In the genomic region with DNA sequence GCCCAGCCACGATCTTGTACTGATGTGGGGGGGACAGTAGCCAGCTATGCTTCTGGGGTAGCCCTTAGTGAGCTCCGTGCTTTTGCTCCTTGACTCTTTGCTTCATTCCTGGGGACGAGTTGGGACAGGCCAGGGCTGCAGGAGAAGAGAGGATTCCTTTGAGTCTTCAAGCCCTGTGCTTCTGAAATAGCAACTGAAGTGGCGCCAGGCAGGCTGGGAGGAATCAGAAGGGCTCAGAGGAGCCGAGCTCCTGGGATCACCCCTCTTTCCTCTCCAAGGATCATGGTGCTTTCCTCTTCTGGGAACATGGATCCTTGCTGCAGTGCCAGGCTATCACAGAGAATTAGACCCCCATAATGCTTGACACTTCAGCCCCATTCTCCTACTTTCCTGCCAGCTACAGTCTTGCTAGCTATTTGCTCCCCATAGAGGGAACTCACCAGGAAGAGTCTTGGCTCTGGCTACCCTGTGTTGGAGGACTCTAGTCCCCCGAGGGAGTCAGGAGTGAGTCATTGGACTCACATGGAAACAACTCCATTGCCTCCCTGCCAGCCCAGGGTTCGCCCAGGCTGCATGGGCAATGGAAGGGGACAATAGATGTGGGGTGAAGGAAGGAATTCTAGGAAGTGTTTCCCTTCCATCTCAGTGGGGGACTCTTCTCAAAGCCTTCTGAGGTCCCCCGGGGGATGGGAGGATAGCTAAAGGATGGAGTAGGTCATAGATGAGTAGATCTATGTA, we compare ENCODE assay signal across 25 mouse cellular contexts. TPM values are rescaled to one million over a fixed set of nuclear protein-coding genes. Genes with fewer than 3 reads are reported as not detected.
DNase-seq lines count a peak whose midpoint lies in the region; ATAC-seq lines count a peak whose summit lies in the region.
"Had no signal": no experiment of that assay in that cellular context is flagged by ENCODE, and none has a peak within 500 bp of the region (broad histone marks: within the 10 kb centered on the region; RNA-seq: fewer than 3 reads in every experiment).

No protein-coding gene starts in this region.

- H3K27me3 ChIP-seq in heart, embryonic 10.5 days (ENCODE audit: insufficient read depth, poor library complexity, severe bottlenecking), result no peaks in the 10 kb centered on the region
- H3K27me3 ChIP-seq in embryonic facial prominence, embryonic 15.5 days, result no peaks in the 10 kb centered on the region
- H3K27me3 ChIP-seq: forebrain, embryonic 12.5 days; liver, embryonic 13.5 days; neural tube, embryonic 12.5 days had no signal

- no peak overlapping the region for H3K4me2 ChIP-seq in embryonic facial prominence, embryonic 15.5 days (replicated peaks)
- H3K4me2 ChIP-seq: forebrain, embryonic 12.5 days; liver, embryonic 13.5 days; neural tube, embryonic 12.5 days had no signal

- H3K27ac ChIP-seq in heart, embryonic 10.5 days, result 0 out of 2 replicates have a peak overlapping the region, but pooled peaks have one; percentile 4
- peak overlapping the region; percentile 68 for H3K27ac ChIP-seq in embryonic facial prominence, embryonic 15.5 days (replicated peaks)
- H3K27ac ChIP-seq: forebrain, embryonic 12.5 days; liver, embryonic 13.5 days; neural tube, embryonic 12.5 days had no signal

- 0 out of 2 replicates have a peak, but pooled peaks cover 14% of the 10 kb centered on the region for H3K4me1 ChIP-seq in heart, embryonic 10.5 days
- H3K4me1 ChIP-seq in embryonic facial prominence, embryonic 15.5 days, result peaks cover 62% of the 10 kb centered on the region

- no peaks in the 10 kb centered on the region for H3K9me3 ChIP-seq in heart, embryonic 10.5 days
- H3K9me3 ChIP-seq in embryonic facial prominence, embryonic 15.5 days (replicated peaks), result no peaks in the 10 kb centered on the region
- H3K9me3 ChIP-seq: forebrain, embryonic 12.5 days; liver, embryonic 13.5 days; neural tube, embryonic 12.5 days had no signal

- peak; percentile 51 for DNase-seq in adrenal gland, postnatal 10 days
- DNase-seq in adrenal gland, adult 2 months, result no peak
- peak; percentile 67 for DNase-seq in heart, embryonic 10.5 days (ENCODE audit: low spot score)
- DNase-seq in heart, postnatal 4 days, result no peak
- DNase-seq in skeletal muscle tissue, adult 2 months (ENCODE audit: low read depth, low spot score), result peak; percentile 63
- DNase-seq in spleen, postnatal 10 days (ENCODE audit: low spot score in 2 of 2), result no peak
- DNase-seq: cerebellum, postnatal 25 days; kidney, adult 2 months; kidney, postnatal 25 days; liver, embryonic 13.5 days; thymus, postnatal 25 days had no signal

- no peak overlapping the region for H3K9ac ChIP-seq in embryonic facial prominence, embryonic 15.5 days
- H3K9ac ChIP-seq: forebrain, embryonic 12.5 days; liver, embryonic 13.5 days; neural tube, embryonic 12.5 days had no signal

- WGBS in heart, embryonic 10.5 days, result 64% methylated on average over 8 of the region's 8 CpGs
- 62% methylated on average over 8 of the region's 8 CpGs for WGBS in embryonic facial prominence, embryonic 15.5 days

- H3K4me3 ChIP-seq in heart, embryonic 10.5 days, result no peak overlapping the region
- H3K4me3 ChIP-seq in embryonic facial prominence, embryonic 15.5 days (replicated peaks), result no peak overlapping the region
- H3K4me3 ChIP-seq: forebrain, embryonic 12.5 days; liver, embryonic 13.5 days; neural tube, embryonic 12.5 days had no signal

- ATAC-seq in embryonic facial prominence, embryonic 15.5 days (ENCODE audit: insufficient number of reproducible peaks, low FRiP score, low TSS enrichment, low read depth), result no peak
- ATAC-seq in erythroid progenitor cell, adult 5-6 weeks (replicated peaks; ENCODE audit: low FRiP score, poor library complexity, severe bottlenecking), result no peak
- ATAC-seq: midbrain, embryonic 16.5 days had no signal

- no peaks in the 10 kb centered on the region for H3K36me3 ChIP-seq in heart, embryonic 10.5 days
- no peaks in the 10 kb centered on the region for H3K36me3 ChIP-seq in embryonic facial prominence, embryonic 15.5 days
- H3K36me3 ChIP-seq: forebrain, embryonic 12.5 days; liver, embryonic 13.5 days; neural tube, embryonic 12.5 days had no signal

RNA-seq across cellular contexts. Expression of gene Gm42674, which starts 1.1 kb away (rescaled TPM):
- total RNA-seq in adrenal gland, postnatal 10 days (2021), result not detected
- not detected for total RNA-seq in adrenal gland, adult 2 months (2021)
- not detected in 2 replicates for polyA plus RNA-seq in adrenal gland, adult 2 months (2012; rRNA removed)
- polyA plus RNA-seq in heart, embryonic 10.5 days (2016; fragmentation: Nextera tagmentation; extraction: Ambion mirVana), result not detected in 2 replicates
- not detected for total RNA-seq in heart, postnatal 4 days (2021)
- not detected in 2 replicates for polyA plus RNA-seq in embryonic facial prominence, embryonic 15.5 days (2015; fragmentation: Nextera tagmentation; extraction: Ambion mirVana)
- not detected in 2 replicates for total RNA-seq in erythroid progenitor cell, adult 5-6 weeks (2015; ENCODE audit: low replicate concordance)
- not detected in 2 replicates for total RNA-seq in erythroid progenitor cell, adult 5-6 weeks (2017; ENCODE audit: low replicate concordance)
- total RNA-seq: adrenal gland, postnatal 4 days; gastrocnemius, adult 8-10 months; heart, postnatal 10 days; layer of hippocampus, postnatal 25 days; left cerebral cortex, postnatal 25 days; megakaryocyte progenitor cell, adult 5-6 weeks had no signal
- polyA plus RNA-seq: embryonic facial prominence, embryonic 11.5 days; forebrain, embryonic 12.5 days; kidney, adult 2 months; liver, embryonic 13.5 days; lung, embryonic 16.5 days; midbrain, embryonic 16.5 days; neural tube, embryonic 12.5 days; stomach, embryonic 16.5 days had no signal

RNA-seq across cellular contexts. Expression of gene S100a4, which starts 2.9 kb away (rescaled TPM):
- 10 to 100 TPM; 16.9 to 18.5 TPM for total RNA-seq in adrenal gland, postnatal 10 days (2021)
- total RNA-seq in adrenal gland, adult 2 months (2021), result 10 to 100 TPM in 1 of 2 experiments, 1 to 10 TPM in 1; 3.1 to 20.7 TPM
- polyA plus RNA-seq in adrenal gland, adult 2 months (2012; rRNA removed), result 0.88 and 1.0 TPM in 2 replicates
- polyA plus RNA-seq in heart, embryonic 10.5 days (2016; fragmentation: Nextera tagmentation; extraction: Ambion mirVana), result 0.30 and 0.43 TPM in 2 replicates
- total RNA-seq in heart, postnatal 4 days (2021), result 1 to 10 TPM; 7.6 to 9.5 TPM
- polyA plus RNA-seq in embryonic facial prominence, embryonic 15.5 days (2015; fragmentation: Nextera tagmentation; extraction: Ambion mirVana), result 24.9 and 31.5 TPM in 2 replicates
- 36.9 and 83.6 TPM in 2 replicates for total RNA-seq in erythroid progenitor cell, adult 5-6 weeks (2015; ENCODE audit: low replicate concordance)
- 29.4 and 37.4 TPM in 2 replicates for total RNA-seq in erythroid progenitor cell, adult 5-6 weeks (2017; ENCODE audit: low replicate concordance)
- polyA plus RNA-seq: midbrain, embryonic 16.5 days had no signal

RNA-seq across cellular contexts. Expression of gene S100a5, which starts 7.7 kb away (rescaled TPM):
- not detected for total RNA-seq in adrenal gland, postnatal 10 days (2021)
- total RNA-seq in adrenal gland, adult 2 months (2021), result not detected
- not detected in 2 replicates for polyA plus RNA-seq in adrenal gland, adult 2 months (2012; rRNA removed)
- not detected in 2 replicates for polyA plus RNA-seq in heart, embryonic 10.5 days (2016; fragmentation: Nextera tagmentation; extraction: Ambion mirVana)
- not detected for total RNA-seq in heart, postnatal 4 days (2021)
- 2.8 and 3.1 TPM in 2 replicates for polyA plus RNA-seq in embryonic facial prominence, embryonic 15.5 days (2015; fragmentation: Nextera tagmentation; extraction: Ambion mirVana)
- not detected in 2 replicates for total RNA-seq in erythroid progenitor cell, adult 5-6 weeks (2015; ENCODE audit: low replicate concordance)
- not detected in 2 replicates for total RNA-seq in erythroid progenitor cell, adult 5-6 weeks (2017; ENCODE audit: low replicate concordance)
- total RNA-seq: adrenal gland, postnatal 4 days; heart, postnatal 10 days; layer of hippocampus, postnatal 25 days; left cerebral cortex, postnatal 25 days; megakaryocyte progenitor cell, adult 5-6 weeks had no signal
- polyA plus RNA-seq: embryonic facial prominence, embryonic 11.5 days; forebrain, embryonic 12.5 days; kidney, adult 2 months; liver, embryonic 13.5 days; lung, embryonic 16.5 days; midbrain, embryonic 16.5 days; neural tube, embryonic 12.5 days had no signal

RNA-seq across cellular contexts. Expression of gene S100a2, which starts 10.6 kb away (rescaled TPM):
- not detected for total RNA-seq in adrenal gland, postnatal 10 days (2021)
- total RNA-seq in adrenal gland, adult 2 months (2021), result not detected
- polyA plus RNA-seq in adrenal gland, adult 2 months (2012; rRNA removed), result not detected in 2 replicates
- not detected in 2 replicates for polyA plus RNA-seq in heart, embryonic 10.5 days (2016; fragmentation: Nextera tagmentation; extraction: Ambion mirVana)
- not detected for total RNA-seq in heart, postnatal 4 days (2021)
- not detected in 2 replicates for polyA plus RNA-seq in embryonic facial prominence, embryonic 15.5 days (2015; fragmentation: Nextera tagmentation; extraction: Ambion mirVana)
- not detected in 2 replicates for total RNA-seq in erythroid progenitor cell, adult 5-6 weeks (2015; ENCODE audit: low replicate concordance)
- total RNA-seq in erythroid progenitor cell, adult 5-6 weeks (2017; ENCODE audit: low replicate concordance), result not detected in 2 replicates
- total RNA-seq: adrenal gland, postnatal 4 days; gastrocnemius, adult 8-10 months; heart, postnatal 10 days; layer of hippocampus, postnatal 25 days; left cerebral cortex, postnatal 25 days; megakaryocyte progenitor cell, adult 5-6 weeks had no signal
- polyA plus RNA-seq: embryonic facial prominence, embryonic 11.5 days; forebrain, embryonic 12.5 days; kidney, adult 2 months; liver, embryonic 13.5 days; lung, embryonic 16.5 days; midbrain, embryonic 16.5 days; neural tube, embryonic 12.5 days had no signal

RNA-seq across cellular contexts. Expression of gene S100a6, which starts 12.1 kb away (rescaled TPM):
- total RNA-seq in adrenal gland, postnatal 10 days (2021), result 10 to 100 TPM; 72.2 to 82.8 TPM
- total RNA-seq in adrenal gland, adult 2 months (2021), result 100 to 1,000 TPM in 1 of 2 experiments, 10 to 100 TPM in 1; 29.3 to 101 TPM
- polyA plus RNA-seq in adrenal gland, adult 2 months (2012; rRNA removed), result 43.4 and 55.2 TPM in 2 replicates
- polyA plus RNA-seq in heart, embryonic 10.5 days (2016; fragmentation: Nextera tagmentation; extraction: Ambion mirVana), result 27.3 and 28.9 TPM in 2 replicates
- 10 to 100 TPM; 72.1 to 75.9 TPM for total RNA-seq in heart, postnatal 4 days (2021)
- polyA plus RNA-seq in embryonic facial prominence, embryonic 15.5 days (2015; fragmentation: Nextera tagmentation; extraction: Ambion mirVana), result 449 and 474 TPM in 2 replicates
- 132 and 138 TPM in 2 replicates for total RNA-seq in erythroid progenitor cell, adult 5-6 weeks (2015; ENCODE audit: low replicate concordance)
- total RNA-seq in erythroid progenitor cell, adult 5-6 weeks (2017; ENCODE audit: low replicate concordance), result 41.6 and 73.8 TPM in 2 replicates

Comparison
In these comparisons a context has a peak if more than half of its experiments do, and no peak if none do; other contexts are left out.
1. DNase-seq: peak in adrenal gland, postnatal 10 days (single experiment), heart, embryonic 10.5 days (single experiment) and skeletal muscle tissue, adult 2 months (single experiment); none in adrenal gland, adult 2 months (single experiment), heart, postnatal 4 days (single experiment) and spleen, postnatal 10 days (0 of 2).